In the genomic region with DNA sequence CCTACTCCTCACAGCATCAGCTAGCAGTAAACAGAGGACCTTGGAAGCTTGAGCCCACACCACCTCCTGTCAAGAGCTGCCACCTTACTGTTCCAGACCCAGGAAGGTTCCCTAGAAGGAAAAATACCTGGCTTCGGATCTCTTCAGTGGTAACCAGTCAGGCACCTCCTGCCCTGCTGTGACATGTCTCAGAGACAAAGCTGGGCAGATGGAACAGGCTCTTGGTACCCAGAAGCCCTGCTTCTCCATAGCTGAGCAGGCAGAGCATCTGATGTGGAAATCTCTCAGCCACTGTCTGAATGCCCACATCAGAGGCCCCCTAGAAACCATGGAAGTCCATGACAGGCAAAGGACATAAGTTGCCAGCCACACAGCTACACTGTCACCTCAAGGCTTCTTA, we compare ENCODE assay signal across 26 mouse cellular contexts. TPM values are rescaled to one million over a fixed set of nuclear protein-coding genes. Genes with fewer than 3 reads are reported as not detected.
"Had no signal": no experiment of that assay in that cellular context is flagged by ENCODE, and none has a peak within 500 bp of the region (broad histone marks: within the 10 kb centered on the region; RNA-seq: fewer than 3 reads in every experiment).

No protein-coding gene starts in this region.

- H3K4me3 ChIP-seq: heart, adult 2 months; heart, embryonic 13.5 days; heart, embryonic 15.5 days; hindbrain, embryonic 13.5 days; kidney, embryonic 15.5 days; limb, embryonic 13.5 days; limb, embryonic 15.5 days; liver, embryonic 12.5 days had no signal

- H3K27ac ChIP-seq: heart, adult 2 months; heart, embryonic 13.5 days; heart, embryonic 15.5 days; hindbrain, embryonic 13.5 days; hindbrain, postnatal 0 days; kidney, embryonic 15.5 days; kidney, postnatal 0 days; limb, embryonic 13.5 days; limb, embryonic 15.5 days; liver, embryonic 12.5 days; liver, embryonic 14.5 days had no signal

- DNase-seq: gastrocnemius, postnatal 14 days; gastrocnemius, postnatal 36 days; heart, adult 11 months; heart, adult 2 months; heart, postnatal 14 days; heart, postnatal 36 days; kidney, adult 11 months; kidney, adult 2 months; kidney, adult 9 months; kidney, postnatal 14 days; kidney, postnatal 36 days; layer of hippocampus, adult 9-11 months; layer of hippocampus, postnatal 36 days; left cerebral cortex, postnatal 4 days had no signal

- ATAC-seq: hindbrain, postnatal 0 days; intestine, embryonic 16.5 days; liver, embryonic 12.5 days had no signal

RNA-seq across cellular contexts. Expression of a gene that starts 39.7 kb away (rescaled TPM):
- total RNA-seq: hematopoietic stem cell, adult 5-6 weeks had no signal
